Mouse (Mus musculus) intestine, embryonic 15.5 days (tissue): ENCODE measurements around the gene Sgk1. TPM values are rescaled to one million over a fixed set of nuclear protein-coding genes. Genes with fewer than 3 reads are reported as not detected.
A peak's percentile ranks its signal among the peaks of the same experiment; 100 is the strongest.

ENCODE experiments used
- ATAC-seq: fragments of 200-750 bp; cut with Nextera tagmentation; 2 replicates; pipeline ENCODE4 v1.8.0; 2017; ENCODE audit warnings: moderate TSS enrichment, moderate library complexity
- H3K27ac ChIP-seq: fragments of 300-500 bp; sonication (generic); 2 replicates; pipeline ENCODE4 v1.5.1; 2015; ENCODE audit warnings: mild to moderate bottlenecking, inconsistent platforms
- H3K27me3 ChIP-seq: fragments of 300-500 bp; sonication (generic); replicated peaks from 2 replicates; pipeline ENCODE4 v1.6.1; 2015; ENCODE audit warnings: inconsistent platforms
- H3K36me3 ChIP-seq: fragments of 300-500 bp; sonication (generic); 2 replicates; pipeline ENCODE4 v1.6.1; 2015; ENCODE audit warnings: inconsistent platforms
- H3K4me1 ChIP-seq: fragments of 300-500 bp; sonication (generic); replicated peaks from 2 replicates; pipeline ENCODE4 v1.6.1; 2015; ENCODE audit warnings: inconsistent platforms
- H3K4me2 ChIP-seq: fragments of 300-500 bp; sonication (generic); replicated peaks from 2 replicates; pipeline ENCODE4 v1.6.1; 2015; ENCODE audit warnings: mild to moderate bottlenecking, inconsistent platforms
- H3K4me3 ChIP-seq: fragments of 300-500 bp; sonication (generic); replicated peaks from 2 replicates; pipeline ENCODE4 v1.5.1; 2015; ENCODE audit warnings: inconsistent platforms
- H3K9ac ChIP-seq: fragments of 300-500 bp; sonication (generic); 2 replicates; pipeline ENCODE4 v1.6.1; 2015; ENCODE audit warnings: inconsistent platforms
- H3K9me3 ChIP-seq: fragments of 300-500 bp; sonication (generic); 2 replicates; pipeline ENCODE4 v1.6.1; 2016; ENCODE audit warnings: inconsistent platforms
- WGBS: fragments of 180-500 bp; shearing (Covaris S2); methylation state at CpG from one replicate; pipeline ENCODE4 v1.1.7; 2015; 5-methylcytosine and 5-hydroxymethylcytosine counted together
- polyA plus RNA-seq: library from polyadenylated mRNA; unstranded; fragments of >200 nt; fragmentation: Nextera tagmentation; extraction: Ambion mirVana; gene quantifications from 2 replicates; pipeline ENCODE4 v1.2.1, GENCODE M21; 2015

Gene Sgk1
- polyA plus RNA-seq, 1 experiment from 2014 or later: 36.7 TPM

DNA sequence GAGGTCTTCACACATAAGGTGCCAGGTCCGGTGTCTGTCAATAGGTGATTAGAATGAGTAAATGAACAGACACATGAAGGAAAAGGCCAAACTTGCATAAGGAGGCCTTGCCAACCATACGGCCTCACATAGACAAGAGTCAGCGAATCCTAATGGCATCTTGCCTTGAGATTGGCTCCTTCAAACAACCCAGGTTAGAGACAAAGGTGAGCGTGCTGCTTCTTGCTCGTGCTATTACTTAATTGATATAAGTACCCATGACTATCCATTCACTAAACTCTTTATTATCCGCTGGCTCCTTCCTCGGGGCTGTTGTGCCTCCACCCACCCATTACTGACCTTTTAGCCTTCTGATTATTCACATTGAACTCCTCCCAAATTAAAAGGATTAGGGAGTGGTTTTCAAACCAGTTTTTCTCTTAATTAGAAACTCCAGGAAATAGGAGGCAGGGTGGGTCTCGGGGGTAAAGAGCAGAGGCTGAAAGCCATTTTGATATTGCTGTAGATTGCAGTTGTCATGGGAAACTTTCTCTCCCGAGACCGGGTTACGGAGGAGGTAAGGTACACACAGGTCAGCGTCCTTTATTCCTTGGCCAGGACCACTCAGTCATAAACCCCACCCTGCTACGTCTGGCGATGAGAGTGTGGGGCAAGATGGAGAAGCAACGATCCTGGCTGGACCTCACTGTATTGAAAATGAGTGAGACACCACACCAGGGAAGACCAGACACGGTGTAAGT, 33.9 kb upstream of the Sgk1 start:
- Histone ChIP-seq H3K4me2 (no peak overlapping the region), H3K9ac (no peak overlapping the region), H3K27ac (no peak overlapping the region), H3K4me3 (no peak overlapping the region), H3K9me3 (no peaks in the 10 kb centered on the region), H3K36me3 (no peaks in the 10 kb centered on the region), H3K27me3 (no peaks in the 10 kb centered on the region), H3K4me1 (no peaks in the 10 kb centered on the region)
- 71% methylated on average over 16 of the region's 16 CpGs for WGBS
- ATAC-seq: 0 out of 2 replicates have a peak, but pooled peaks have one; percentile 34

DNA sequence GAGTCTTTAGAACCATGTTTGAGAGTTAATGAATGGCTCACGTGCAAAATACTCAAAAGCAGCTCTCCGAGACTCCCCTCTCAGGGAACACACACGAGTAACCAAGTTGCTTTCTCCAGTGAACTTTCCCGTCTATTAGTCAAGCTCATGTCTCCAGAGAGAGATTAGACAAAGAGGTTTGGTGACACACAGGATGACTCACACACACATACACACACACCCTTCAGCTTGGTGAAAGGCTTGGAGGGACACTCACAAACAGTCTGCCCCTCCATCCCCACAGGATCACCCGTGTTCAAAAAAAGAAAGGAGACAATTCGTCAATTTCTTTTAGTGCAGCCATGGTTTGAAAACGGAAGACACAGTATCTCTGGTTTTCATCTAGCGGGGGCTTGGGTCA, 32.7 kb upstream of the Sgk1 start:
- Histone ChIP-seq H3K27me3 (no peaks in the 10 kb centered on the region), H3K4me2 (no peak overlapping the region), H3K36me3 (no peaks in the 10 kb centered on the region), H3K9me3 (no peaks in the 10 kb centered on the region), H3K27ac (no peak overlapping the region), H3K4me1 (no peaks in the 10 kb centered on the region), H3K4me3 (no peak overlapping the region), H3K9ac (no peak overlapping the region)
- no peak for ATAC-seq
- WGBS: 66% methylated on average over 8 of the region's 8 CpGs

DNA sequence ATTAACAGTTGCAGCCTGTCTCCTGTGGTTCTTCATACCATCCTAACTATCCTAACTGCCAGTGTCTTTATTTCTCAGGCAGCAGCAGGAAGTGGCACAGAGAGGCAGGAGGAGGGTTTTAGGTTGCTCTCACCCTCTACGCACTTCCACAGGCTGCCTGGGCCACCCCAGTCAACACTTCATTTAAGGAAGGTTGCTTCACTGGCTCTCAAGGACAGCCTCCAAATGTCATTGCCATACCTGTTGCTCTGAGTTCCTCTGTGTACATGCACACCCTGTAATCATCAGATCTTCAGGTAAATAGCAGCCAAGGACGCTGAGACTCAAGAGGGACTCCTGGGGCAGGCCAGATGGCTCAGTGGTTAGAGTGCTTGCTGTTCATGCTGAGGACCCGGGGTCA, 31.7 kb upstream of the Sgk1 start:
- Histone ChIP-seq H3K36me3 (no peaks in the 10 kb centered on the region), H3K4me2 (no peak overlapping the region), H3K4me1 (no peaks in the 10 kb centered on the region), H3K9ac (no peak overlapping the region), H3K9me3 (no peaks in the 10 kb centered on the region), H3K4me3 (no peak overlapping the region), H3K27me3 (no peaks in the 10 kb centered on the region), H3K27ac (no peak overlapping the region)
- WGBS: 80% methylated on average over 3 of the region's 3 CpGs
- ATAC-seq: no peak

DNA sequence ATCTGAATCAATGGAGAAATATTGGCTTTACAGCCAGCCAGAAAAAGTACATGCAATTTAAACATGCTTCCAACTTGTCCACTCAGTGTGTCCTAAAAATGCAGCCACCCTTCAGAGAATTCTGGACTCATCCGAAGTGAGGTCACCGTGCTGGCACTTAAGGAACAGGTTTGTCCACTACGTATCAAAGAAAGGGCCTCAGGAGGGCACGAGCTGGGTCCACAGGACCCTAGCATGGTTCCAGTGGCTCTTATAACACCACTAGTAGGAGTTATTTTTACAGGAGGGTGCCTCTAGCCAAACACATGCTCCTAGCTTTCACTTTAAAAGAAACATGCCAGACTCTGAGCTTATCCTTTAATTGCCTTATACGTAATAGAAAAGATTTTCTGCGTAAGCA, 28.9 kb upstream of the Sgk1 start:
- no peaks in the 10 kb centered on the region for H3K9me3 ChIP-seq
- no peak overlapping the region for H3K4me3 ChIP-seq
- no peak overlapping the region for H3K4me2 ChIP-seq
- H3K4me1 ChIP-seq: peaks cover 3% of the 10 kb centered on the region
- no peaks in the 10 kb centered on the region for H3K36me3 ChIP-seq
- H3K9ac ChIP-seq: no peak overlapping the region
- H3K27ac ChIP-seq: no peak overlapping the region
- no peak for ATAC-seq
- no peaks in the 10 kb centered on the region for H3K27me3 ChIP-seq
- WGBS: 84% methylated on average over 6 of the region's 6 CpGs

DNA sequence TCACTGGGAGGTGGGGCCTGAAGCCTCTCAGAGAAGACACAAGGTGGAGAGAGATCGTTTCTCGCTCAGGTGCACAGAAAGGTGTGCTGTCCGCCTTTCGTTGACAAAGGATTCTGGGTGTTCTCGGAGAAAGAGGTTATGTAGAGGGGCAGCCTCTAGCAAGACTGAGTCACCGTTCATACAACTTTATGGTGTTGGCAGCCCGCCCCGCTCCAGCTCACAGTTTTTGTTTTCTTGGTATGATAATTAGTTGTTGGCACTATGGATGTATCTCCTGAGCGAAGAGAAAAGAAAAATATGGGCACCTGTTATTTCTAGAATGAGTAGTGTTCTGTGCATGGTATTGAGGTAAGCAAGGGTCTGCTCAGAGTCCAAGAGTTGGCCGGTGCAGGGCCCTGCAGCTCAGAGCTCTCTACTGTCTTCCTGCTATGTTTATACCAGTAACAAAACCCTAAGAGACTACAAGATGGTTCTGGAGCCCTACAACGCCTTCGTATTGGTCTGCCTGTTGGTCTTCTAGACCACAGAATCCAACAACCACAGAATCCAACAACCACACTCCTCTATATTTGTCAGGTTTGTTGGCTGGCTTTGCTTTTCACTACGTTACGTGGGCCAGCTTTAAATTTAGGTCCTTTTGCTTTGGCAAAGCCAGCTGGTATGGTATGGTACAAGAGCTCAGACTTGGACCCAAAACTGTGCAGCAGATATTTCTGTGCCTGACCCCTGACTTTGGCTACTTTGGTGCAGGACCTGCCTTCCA, 28.2 kb upstream of the Sgk1 start:
- no peak for ATAC-seq
- Histone ChIP-seq H3K27ac (no peak overlapping the region), H3K4me1 (peaks cover 8% of the 10 kb centered on the region), H3K36me3 (no peaks in the 10 kb centered on the region), H3K9ac (no peak overlapping the region), H3K27me3 (no peaks in the 10 kb centered on the region), H3K9me3 (no peaks in the 10 kb centered on the region), H3K4me2 (no peak overlapping the region), H3K4me3 (no peak overlapping the region)
- WGBS: 87% methylated on average over 14 of the region's 14 CpGs

DNA sequence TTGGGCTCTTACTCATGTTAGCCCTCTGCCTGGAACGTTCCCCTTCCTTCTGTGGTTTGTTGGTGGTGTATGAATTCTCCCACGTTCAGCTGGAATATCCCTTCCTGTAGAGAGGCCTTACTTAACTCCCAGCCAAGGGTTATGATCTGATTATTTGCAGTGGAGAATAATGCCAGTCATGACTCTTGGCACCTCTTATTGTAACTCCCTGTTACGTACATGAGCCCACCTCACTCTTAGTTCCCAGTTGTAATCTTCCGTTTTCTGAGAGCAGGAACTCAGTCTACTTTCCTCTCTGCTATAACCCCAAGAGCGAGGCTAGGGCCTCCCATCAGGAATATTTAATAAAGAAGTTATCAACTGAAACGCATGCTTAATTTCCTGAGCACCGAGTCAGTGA, 26.6 kb upstream of the Sgk1 start:
- no peak overlapping the region for H3K4me2 ChIP-seq
- no peaks in the 10 kb centered on the region for H3K9me3 ChIP-seq
- no peak overlapping the region for H3K27ac ChIP-seq
- ATAC-seq: no peak
- H3K36me3 ChIP-seq: no peaks in the 10 kb centered on the region
- peaks cover 8% of the 10 kb centered on the region for H3K4me1 ChIP-seq
- no peak overlapping the region for H3K9ac ChIP-seq
- 87% methylated on average over 7 of the region's 7 CpGs for WGBS
- no peaks in the 10 kb centered on the region for H3K27me3 ChIP-seq
- no peak overlapping the region for H3K4me3 ChIP-seq

DNA sequence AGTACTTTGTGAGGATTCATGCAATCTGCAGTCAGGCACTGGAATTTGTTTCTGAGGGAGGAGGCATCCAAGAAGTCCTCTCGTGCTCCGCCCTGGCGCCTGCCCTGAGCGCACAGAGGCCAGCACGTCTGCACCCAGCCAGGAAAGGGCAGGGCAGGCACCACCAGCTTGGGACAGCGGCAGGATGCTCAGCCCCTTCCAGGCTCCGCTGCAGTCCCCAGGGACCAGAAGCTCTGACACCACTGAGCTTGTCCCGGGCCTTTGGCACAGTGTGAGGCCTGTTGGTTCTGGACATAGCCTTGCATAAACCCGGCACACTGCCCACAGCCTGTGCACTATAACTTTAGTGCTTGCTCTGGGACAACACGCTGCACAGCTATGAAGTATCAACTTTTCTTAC, 24.3 kb upstream of the Sgk1 start:
- Histone ChIP-seq H3K4me1 (peaks cover 8% of the 10 kb centered on the region), H3K27ac (no peak overlapping the region), H3K4me3 (no peak overlapping the region), H3K36me3 (no peaks in the 10 kb centered on the region), H3K9me3 (no peaks in the 10 kb centered on the region), H3K27me3 (no peaks in the 10 kb centered on the region), H3K9ac (no peak overlapping the region), H3K4me2 (no peak overlapping the region)
- peak; percentile 66; the same call in 1 of the 2 replicates for ATAC-seq
- WGBS: 67% methylated on average over 10 of the region's 10 CpGs

DNA sequence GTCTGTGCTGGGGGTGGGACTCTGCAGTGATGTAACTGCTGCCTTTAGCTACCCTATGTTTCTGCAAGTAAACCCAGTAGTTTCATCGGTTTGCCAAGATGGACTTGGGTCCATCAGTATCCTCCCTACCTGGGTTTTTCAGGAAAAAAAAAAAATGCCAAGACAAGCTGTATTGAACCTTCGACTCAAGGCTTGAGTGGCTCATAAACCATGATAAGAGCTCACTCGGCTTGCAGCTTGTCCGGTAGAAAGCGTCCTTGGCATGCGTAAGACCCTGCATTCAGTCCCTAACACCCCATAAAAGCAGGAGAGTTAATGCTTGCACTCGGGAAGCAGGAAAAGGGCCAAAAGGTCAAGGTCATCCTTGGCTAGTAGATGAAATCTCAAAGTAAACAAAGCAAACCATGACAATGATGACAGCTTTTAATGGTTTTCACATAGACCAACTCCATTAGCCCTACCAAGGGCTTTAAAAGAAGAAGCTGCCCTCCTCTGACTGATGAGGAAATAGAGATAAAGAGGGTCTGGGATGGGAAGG, 23.5 kb upstream of the Sgk1 start:
- H3K27ac ChIP-seq: no peak overlapping the region
- H3K27me3 ChIP-seq: no peaks in the 10 kb centered on the region
- no peaks in the 10 kb centered on the region for H3K9me3 ChIP-seq
- H3K4me1 ChIP-seq: peaks cover 8% of the 10 kb centered on the region
- ATAC-seq: peak; percentile 71
- H3K36me3 ChIP-seq: no peaks in the 10 kb centered on the region
- H3K4me2 ChIP-seq: no peak overlapping the region
- H3K4me3 ChIP-seq: no peak overlapping the region
- H3K9ac ChIP-seq: no peak overlapping the region
- WGBS: 36% methylated on average over 7 of the region's 7 CpGs

DNA sequence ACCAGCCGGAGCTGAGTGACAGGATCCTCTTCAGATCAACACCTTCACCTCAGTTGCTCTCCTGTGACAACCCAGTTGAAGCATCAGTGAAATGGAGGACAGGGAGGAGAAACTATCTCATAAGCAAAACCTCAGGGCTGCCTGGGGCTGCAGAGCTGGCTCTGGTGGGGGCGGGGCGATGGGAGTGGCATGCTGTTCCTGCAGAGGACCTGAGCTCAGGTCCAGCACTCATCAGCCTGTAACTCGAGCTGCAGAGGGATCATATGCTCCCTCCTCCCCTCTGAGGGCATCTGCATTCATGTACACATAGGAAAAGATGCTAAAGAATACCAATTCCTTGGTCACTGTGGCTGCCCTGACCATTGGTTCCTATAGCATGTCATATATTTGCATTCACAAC, 15.5 kb upstream of the Sgk1 start:
- no peaks in the 10 kb centered on the region for H3K4me1 ChIP-seq
- no peak for ATAC-seq
- 48% methylated on average over 4 of the region's 4 CpGs for WGBS
- H3K9me3 ChIP-seq: no peaks in the 10 kb centered on the region
- no peaks in the 10 kb centered on the region for H3K36me3 ChIP-seq
- H3K4me3 ChIP-seq: no peak overlapping the region
- no peak overlapping the region for H3K27ac ChIP-seq
- no peaks in the 10 kb centered on the region for H3K27me3 ChIP-seq
- H3K4me2 ChIP-seq: no peak overlapping the region
- no peak overlapping the region for H3K9ac ChIP-seq

DNA sequence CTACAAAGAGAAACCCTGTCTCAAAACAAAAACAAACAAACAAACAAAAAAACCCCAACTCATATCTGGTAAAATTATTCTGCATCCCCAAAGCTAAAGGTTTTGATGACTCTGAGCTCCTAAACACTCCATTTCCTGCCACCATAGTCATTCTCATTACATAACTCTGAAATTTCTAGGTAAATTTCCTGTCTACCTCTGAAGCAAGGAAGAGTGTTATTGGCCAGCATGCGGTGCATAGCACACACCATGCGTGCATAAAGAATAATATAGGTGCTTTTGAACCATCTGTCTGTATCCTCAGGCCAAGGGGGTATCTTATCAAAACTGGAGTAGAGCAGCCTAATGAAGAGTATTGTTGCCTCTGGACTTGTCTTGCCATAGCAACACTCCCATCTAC, 13.8 kb upstream of the Sgk1 start:
- H3K4me3 ChIP-seq: no peak overlapping the region
- ATAC-seq: no peak
- no peaks in the 10 kb centered on the region for H3K27me3 ChIP-seq

DNA sequence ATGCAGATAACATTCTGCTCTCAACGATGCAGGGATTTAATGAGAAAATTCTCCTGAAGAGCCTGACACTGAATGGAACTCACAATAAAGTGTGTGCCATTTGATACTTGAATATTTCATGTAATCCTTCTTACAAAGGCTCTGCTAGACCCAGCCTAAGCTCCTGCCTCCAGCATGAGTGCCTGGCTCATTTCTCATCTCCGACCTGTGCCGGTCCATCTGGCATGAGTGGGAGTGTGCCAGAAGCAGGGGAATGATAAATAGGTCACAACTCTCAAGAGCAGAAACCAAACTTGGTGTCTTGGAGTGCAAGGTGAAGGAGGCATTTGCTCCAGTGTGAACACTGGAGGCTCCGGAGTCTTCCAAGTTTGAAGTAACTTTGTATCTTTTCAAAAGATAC, 13.4 kb upstream of the Sgk1 start:
- Histone ChIP-seq H3K27ac (no peak overlapping the region), H3K4me1 (no peaks in the 10 kb centered on the region), H3K9me3 (no peaks in the 10 kb centered on the region), H3K4me2 (no peak overlapping the region), H3K9ac (no peak overlapping the region), H3K4me3 (no peak overlapping the region), H3K27me3 (no peaks in the 10 kb centered on the region), H3K36me3 (no peaks in the 10 kb centered on the region)
- WGBS: 61% methylated on average over 4 of the region's 4 CpGs
- no peak for ATAC-seq

More for the DNA sequence above, 13.8 kb upstream of the Sgk1 start:
- WGBS: 88% methylated on average over 2 of the region's 2 CpGs
- Histone ChIP-seq H3K4me1 (no peaks in the 10 kb centered on the region), H3K4me2 (no peak overlapping the region), H3K36me3 (no peaks in the 10 kb centered on the region), H3K27ac (no peak overlapping the region), H3K9ac (no peak overlapping the region), H3K9me3 (no peaks in the 10 kb centered on the region)

DNA sequence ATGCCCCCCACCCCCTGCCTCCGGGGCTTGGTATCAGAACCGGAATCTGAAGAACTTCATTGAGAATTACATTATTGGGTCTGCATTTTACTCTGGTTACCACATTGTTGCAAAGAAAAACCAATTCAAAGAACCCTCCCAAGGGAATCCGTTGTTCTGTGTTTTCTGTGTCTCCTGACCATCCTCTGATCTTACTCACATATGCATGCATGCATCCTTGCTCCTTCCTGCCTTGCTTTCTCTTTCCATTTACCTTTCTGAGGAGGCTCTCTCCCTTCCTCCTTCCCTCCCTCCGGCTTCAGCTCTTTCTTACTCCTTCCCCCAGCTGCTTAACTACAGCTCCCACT, 174 bp upstream of the Sgk1 start:
- Histone ChIP-seq H3K36me3 (no peaks in the 10 kb centered on the region), H3K4me1 (peaks cover 9% of the 10 kb centered on the region), H3K9me3 (no peaks in the 10 kb centered on the region), H3K4me3 (peak overlapping the region; percentile 37), H3K27me3 (peaks cover 11% of the 10 kb centered on the region), H3K9ac (0 out of 2 replicates have a peak overlapping the region, but pooled peaks have one; percentile 20), H3K4me2 (peak overlapping the region; percentile 71), H3K27ac (no peak overlapping the region)
- no peak for ATAC-seq
- WGBS: 39% methylated on average over 4 of the region's 4 CpGs
